Mouse (Mus musculus) small intestine, adult 2 months (tissue): ENCODE data around the gene Tceanc2. TPM values are rescaled to one million over a fixed set of nuclear protein-coding genes. Genes with fewer than 3 reads are reported as not detected.

Experiments used
- H3K27ac ChIP-seq: fragments of 200-500 bp; 2 replicates; pipeline ENCODE4 v1.5.1; 2012; ENCODE audit warnings: low read depth, low read length, control low read depth, inconsistent platforms; ENCODE audit not compliant: insufficient read depth
- H3K27me3 ChIP-seq: fragments of 200-500 bp; 2 replicates; pipeline ENCODE4 v1.6.1; 2012; ENCODE audit warnings: mild to moderate bottlenecking, moderate library complexity, low read length, inconsistent platforms; ENCODE audit not compliant: control insufficient read depth, insufficient read depth
- H3K36me3 ChIP-seq: fragments of 200-500 bp; 2 replicates; pipeline ENCODE4 v1.6.1; 2012; ENCODE audit warnings: mild to moderate bottlenecking, low read length, control low read depth, inconsistent platforms; ENCODE audit not compliant: control insufficient read depth, insufficient read depth
- H3K4me1 ChIP-seq: fragments of 200-500 bp; 2 replicates; pipeline ENCODE4 v1.6.1; 2012; ENCODE audit warnings: low read length, inconsistent platforms, mixed read lengths; ENCODE audit not compliant: control insufficient read depth, insufficient read depth, insufficient read length
- H3K4me3 ChIP-seq: fragments of 200-500 bp; 2 replicates; pipeline ENCODE4 v1.5.1; 2012; ENCODE audit warnings: low read depth, mild to moderate bottlenecking, control low read depth, inconsistent platforms, low read length, moderate library complexity
- CTCF ChIP-seq: fragments of 200-500 bp; IDR thresholded peaks from 2 replicates; pipeline ENCODE4 v1.5.1; 2012; ENCODE audit warnings: low read depth, mild to moderate bottlenecking, control low read depth, inconsistent platforms, low read length, moderate library complexity, mixed read lengths; ENCODE audit not compliant: insufficient replicate concordance, insufficient read length; ENCODE audit errors: extremely low read depth
- POLR2A ChIP-seq: fragments of 200-500 bp; IDR thresholded peaks from 2 replicates; pipeline ENCODE4 v1.6.1; 2012; ENCODE audit warnings: low read depth, mild to moderate bottlenecking, control low read depth, inconsistent platforms, low read length, moderate library complexity
- WGBS: fragments of 180-500 bp; shearing (Covaris S2); methylation state at CpG from one replicate; pipeline ENCODE4 v1.1.7; 2018; 5-methylcytosine and 5-hydroxymethylcytosine counted together
- polyA plus RNA-seq: library from polyadenylated mRNA; depleted of rRNA; stranded (reverse); fragments of >200 nt; gene quantifications from 2 replicates; pipeline ENCODE4 v1.2.3, GENCODE M21; 2012; rRNA removed

Gene Tceanc2
- 0.89 and 4.8 TPM in 2 replicates for polyA plus RNA-seq

- Histone ChIP-seq H3K36me3 (peaks cover 8% of the 10 kb centered on the region), H3K4me3 (peak within 1 kb of the TSS; percentile 88), H3K27ac (peak within 1 kb of the TSS; percentile 98), H3K27me3 (no peaks in the 10 kb centered on the region), H3K4me1 (peaks cover 19% of the 10 kb centered on the region)
- TF ChIP-seq CTCF (no peak), POLR2A (no peak)
- WGBS = under 1% methylated on average over 47 of the region's 47 CpGs
These were observed at the start of gene Tceanc2 for GRCm38 (mm10) chr4:107178830-107179490. TSS of gene Tceanc2 (minus strand) at chr4:107179116.

GRCm38 (mm10) chr4:107226313-107226712 is 47.4 kb upstream of the Tceanc2 start:
- Histone ChIP-seq H3K4me1 (peaks cover 19% of the 10 kb centered on the region), H3K27me3 (no peaks in the 10 kb centered on the region), H3K4me3 (no peak overlapping the region), H3K36me3 (no peaks in the 10 kb centered on the region; the same call in 1 of the 2 replicates), H3K27ac (no peak overlapping the region)
- no peak for TF ChIP-seq POLR2A
- WGBS = 81% methylated on average over 2 of the region's 2 CpGs

GRCm38 (mm10) chr4:107223225-107224204 is 44.6 kb upstream of the Tceanc2 start:
- Histone ChIP-seq H3K4me3 (no peak overlapping the region), H3K4me1 (peaks cover 19% of the 10 kb centered on the region), H3K27me3 (no peaks in the 10 kb centered on the region), H3K36me3 (no peaks in the 10 kb centered on the region), H3K27ac (no peak overlapping the region)
- WGBS = 54% methylated on average over 11 of the region's 11 CpGs
- TF ChIP-seq POLR2A (no peak), CTCF (no peak)

- H3K27ac ChIP-seq = no peak overlapping the region
- WGBS = 22% methylated on average over 5 of the region's 5 CpGs
- no peaks in the 10 kb centered on the region for H3K36me3 ChIP-seq
- no peaks in the 10 kb centered on the region for H3K27me3 ChIP-seq
- TF ChIP-seq CTCF (no peak), POLR2A (no peak)
- no peak overlapping the region for H3K4me3 ChIP-seq
- peaks cover 27% of the 10 kb centered on the region for H3K4me1 ChIP-seq
These were observed 42.6 kb upstream of the Tceanc2 start for GRCm38 (mm10) chr4:107221524-107221923.

GRCm38 (mm10) chr4:107217574-107217973 is 38.7 kb upstream of the Tceanc2 start:
- H3K27me3 ChIP-seq = no peaks in the 10 kb centered on the region
- TF ChIP-seq POLR2A (no peak), CTCF (no peak)
- no peak overlapping the region for H3K27ac ChIP-seq
- no peaks in the 10 kb centered on the region for H3K36me3 ChIP-seq
- H3K4me1 ChIP-seq = peaks cover 15% of the 10 kb centered on the region; the same call in 1 of the 2 replicates
- H3K4me3 ChIP-seq = no peak overlapping the region
- 36% methylated on average over 9 of the region's 9 CpGs for WGBS

- Histone ChIP-seq H3K27me3 (no peaks in the 10 kb centered on the region), H3K4me3 (no peak overlapping the region), H3K36me3 (0 out of 2 replicates have a peak, but pooled peaks cover 2% of the 10 kb centered on the region), H3K27ac (no peak overlapping the region), H3K4me1 (peaks cover 9% of the 10 kb centered on the region; the same call in 1 of the 2 replicates)
- 49% methylated on average over 12 of the region's 12 CpGs for WGBS
- TF ChIP-seq CTCF (0 out of 2 replicates have a peak, but pooled peaks have one; percentile 5), POLR2A (no peak)
These were observed 34.5 kb upstream of the Tceanc2 start for GRCm38 (mm10) chr4:107213279-107214011.
